Mouse (Mus musculus) ovary, postnatal 10 days (tissue): ENCODE data around the gene Plekho1.
A peak's percentile ranks its signal among the peaks of the same experiment; 100 is the strongest.
"Not testable (repeated sequence)": the region's sequence is repeated elsewhere in the genome, so short reads cannot be mapped to it uniquely, and the experiment has no call there.

Experiments
- DNase-seq: peaks from one replicate; pipeline ENCODE4 v3.0.0; 2022; ENCODE audit warnings: low spot score

Plekho1 gene

DNA sequence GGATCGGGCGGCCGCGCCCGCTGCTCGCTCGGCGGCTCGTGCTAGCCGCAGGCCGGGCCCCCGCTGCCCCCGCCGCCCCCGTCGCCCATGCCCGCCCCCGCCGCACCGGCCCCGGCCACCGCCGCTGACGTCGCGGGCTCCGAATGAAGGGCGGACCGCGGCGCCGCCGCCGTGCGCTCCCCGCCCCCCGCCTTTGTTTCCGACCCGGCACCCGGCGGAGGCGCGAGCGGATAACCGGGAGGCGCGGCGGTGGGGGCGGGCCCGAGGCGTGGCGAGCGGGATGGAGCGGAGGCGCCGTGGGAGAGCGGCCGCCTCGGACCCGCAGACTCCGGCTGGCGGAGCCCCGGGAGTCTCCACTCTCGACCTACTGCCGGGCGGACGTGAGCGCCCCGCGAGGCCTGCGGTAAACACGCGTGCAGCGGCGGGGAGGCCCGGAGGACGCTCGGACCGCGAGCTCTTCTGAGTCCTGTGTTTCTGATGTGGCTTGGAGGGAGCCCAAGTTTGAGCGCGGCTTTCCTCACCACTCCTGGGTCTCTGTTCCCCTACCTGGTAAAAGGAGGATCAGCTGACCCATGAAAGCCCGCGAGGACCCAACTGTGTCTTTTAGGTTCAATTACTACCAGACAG lies at the start of gene Plekho1:
Gene Plekho1, minus strand, starts transcription at position 200 of the 627 bp plus-strand sequence.
- DNase-seq, result peak; percentile 24

DNA sequence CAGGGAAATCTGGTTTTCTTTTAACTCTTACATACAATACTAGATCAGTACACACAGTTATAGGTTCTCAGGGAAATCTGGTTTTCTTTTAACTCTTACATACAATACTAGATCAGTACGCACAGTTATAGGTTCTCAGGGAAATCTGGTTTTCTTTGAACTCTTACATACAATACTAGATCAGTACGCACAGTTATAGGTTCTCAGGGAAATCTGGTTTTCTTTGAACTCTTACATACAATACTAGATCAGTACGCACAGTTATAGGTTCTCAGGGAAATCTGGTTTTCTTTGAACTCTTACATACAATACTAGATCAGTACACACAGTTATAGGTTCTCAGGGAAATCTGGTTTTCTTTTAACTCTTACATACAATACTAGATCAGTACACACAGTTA lies 48.8 kb upstream of the Plekho1 start:
- not testable (repeated sequence) for DNase-seq

DNA sequence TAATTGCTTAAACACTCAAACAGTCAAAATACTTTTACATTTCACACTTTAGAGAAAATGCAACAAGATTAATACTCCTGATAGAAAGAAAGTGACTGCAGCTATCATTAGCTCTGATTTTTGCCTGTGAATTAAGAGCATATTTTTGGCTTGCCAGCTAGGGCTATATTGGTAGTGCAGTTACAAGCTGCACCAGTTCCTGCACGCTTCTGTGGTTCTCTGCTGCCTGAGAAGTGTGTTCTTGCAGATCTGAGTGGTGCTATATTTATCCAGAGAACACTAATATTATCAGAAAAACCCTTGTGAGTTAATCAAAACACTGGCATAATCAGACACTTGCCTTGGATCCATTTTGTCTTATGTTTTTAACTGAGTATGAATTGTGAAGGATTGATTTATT lies 47.3 kb upstream of the Plekho1 start:
- no peak for DNase-seq

DNA sequence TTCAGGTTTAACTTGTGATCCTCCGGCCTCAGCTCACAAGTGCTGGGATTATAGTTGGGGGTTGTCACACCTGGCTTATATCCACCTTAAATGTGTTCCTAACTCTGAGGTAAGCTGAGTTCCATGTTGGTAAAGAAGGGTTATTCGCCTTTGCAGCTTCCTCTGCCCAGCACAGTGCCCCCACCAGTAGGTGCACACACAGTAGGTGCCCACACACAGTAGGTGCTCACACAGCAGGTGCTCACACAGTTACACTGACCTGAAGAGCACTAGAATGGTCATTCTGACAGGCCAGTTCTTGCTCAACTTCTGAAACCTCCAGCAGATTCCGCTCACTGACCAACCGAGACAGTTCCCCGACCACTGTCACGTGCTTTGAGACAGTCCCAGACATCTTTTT lies 45.3 kb upstream of the Plekho1 start:
- DNase-seq, result no peak

DNA sequence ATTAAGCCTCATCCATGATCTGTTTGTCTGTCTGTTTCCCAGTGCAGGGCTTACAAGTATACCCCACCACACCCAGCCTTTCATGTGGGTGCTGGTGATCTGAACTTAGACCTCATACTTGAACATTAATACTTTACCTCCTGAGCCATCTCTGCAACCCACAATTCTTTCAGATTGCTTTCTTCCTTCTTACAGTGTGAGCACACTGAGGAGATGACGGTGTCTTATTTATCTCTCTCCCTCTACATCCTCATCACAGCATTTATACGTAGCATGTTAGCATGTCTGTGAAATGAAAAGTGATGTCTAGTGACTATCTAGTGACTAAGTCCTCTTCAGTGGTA lies 44.8 kb upstream of the Plekho1 start:
- no peak for DNase-seq

DNA sequence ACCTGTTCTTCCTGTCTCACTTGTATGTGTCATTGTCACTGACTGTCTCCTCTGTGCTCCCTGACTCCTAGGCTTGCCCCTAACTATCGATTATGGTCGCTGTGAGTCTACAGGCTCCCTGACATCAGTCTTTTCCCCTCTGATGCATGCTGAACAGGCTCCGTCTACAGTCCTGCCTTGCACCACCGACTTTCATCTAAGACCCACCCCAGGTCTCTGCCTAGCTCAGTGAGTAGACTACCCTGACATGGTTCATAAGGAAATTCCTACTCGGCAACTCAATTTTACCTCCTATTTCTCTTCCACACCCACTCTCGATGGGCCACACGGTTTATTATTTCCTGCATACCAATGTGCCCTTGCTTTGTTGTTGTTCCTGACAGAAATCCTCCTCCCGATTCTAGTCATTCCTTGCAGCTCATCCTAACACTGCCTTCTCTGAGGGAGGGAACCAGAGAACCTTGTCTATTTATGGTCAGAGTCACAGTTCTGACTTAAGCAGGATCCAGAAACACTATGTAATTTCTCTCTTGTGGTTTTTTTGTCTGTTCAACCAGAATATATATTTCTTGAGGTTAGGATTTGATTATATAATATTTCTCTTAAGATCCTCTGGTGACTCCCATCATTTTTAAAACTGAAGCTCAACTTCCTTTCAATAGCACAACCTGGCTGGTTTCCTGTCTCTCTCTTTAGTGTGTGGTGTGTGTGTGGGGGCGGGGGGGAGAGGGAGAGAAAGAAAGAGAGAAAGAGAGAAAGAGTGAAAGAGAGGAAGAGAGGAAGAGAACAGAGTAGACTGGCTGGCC lies 44.3 kb upstream of the Plekho1 start:
- no peak for DNase-seq

DNA sequence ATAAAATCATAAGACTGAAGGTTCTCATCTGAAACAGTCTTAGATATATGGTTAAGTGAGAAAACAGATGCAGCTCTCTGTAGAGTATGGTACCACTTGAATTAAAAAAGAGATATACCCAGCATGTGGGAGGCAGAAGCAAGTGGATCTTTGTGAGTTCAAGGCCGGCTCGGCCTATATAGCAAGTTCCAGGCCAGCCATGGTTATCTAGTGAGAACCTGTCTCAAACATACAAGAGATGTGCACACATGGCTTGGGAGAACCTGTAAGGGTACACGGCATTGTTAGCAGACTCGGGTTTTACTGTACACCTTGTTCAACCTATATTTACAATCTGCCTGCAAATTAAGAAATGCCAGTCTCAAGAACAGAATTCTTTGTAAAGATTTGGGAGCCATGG lies 43.0 kb upstream of the Plekho1 start:
- DNase-seq, result no peak

DNA sequence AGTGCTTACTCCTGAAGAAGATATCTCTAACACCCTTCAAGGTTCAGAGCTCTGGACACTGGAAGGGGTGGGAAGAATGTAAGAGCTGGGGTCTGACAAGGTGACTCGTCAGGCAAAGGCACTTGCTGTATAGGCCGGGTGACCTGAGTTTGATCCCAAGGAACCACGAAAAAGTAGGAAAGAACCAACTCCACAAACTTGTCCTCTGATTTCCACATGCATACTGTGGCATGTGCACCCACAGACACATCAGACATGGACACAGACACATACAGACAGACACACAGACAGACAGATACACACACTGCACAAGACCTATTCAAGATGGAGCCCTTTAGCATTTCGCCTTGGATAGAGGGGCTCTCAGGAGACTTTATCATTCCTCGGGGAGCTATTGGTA lies 42.4 kb upstream of the Plekho1 start:
- no peak for DNase-seq

DNA sequence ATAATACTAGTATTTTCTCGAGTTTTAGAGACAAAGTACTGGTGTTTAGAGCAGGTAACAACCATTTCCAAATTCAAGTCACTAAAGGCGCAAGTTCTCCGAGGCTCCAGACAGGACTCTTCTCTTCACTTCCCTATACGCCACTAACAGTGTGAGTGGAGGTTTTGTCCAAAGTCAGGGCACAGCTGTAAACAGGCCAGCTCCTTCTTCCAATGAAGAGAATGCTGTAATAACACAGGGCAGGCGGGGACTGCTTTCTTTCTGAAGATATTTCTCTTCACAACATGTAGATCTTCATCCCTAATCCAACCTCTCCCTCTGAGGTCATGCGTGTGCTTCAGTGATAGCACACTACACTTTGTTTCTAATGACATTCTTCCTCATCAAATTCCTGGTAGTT lies 41.0 kb upstream of the Plekho1 start:
- DNase-seq, result no peak

DNA sequence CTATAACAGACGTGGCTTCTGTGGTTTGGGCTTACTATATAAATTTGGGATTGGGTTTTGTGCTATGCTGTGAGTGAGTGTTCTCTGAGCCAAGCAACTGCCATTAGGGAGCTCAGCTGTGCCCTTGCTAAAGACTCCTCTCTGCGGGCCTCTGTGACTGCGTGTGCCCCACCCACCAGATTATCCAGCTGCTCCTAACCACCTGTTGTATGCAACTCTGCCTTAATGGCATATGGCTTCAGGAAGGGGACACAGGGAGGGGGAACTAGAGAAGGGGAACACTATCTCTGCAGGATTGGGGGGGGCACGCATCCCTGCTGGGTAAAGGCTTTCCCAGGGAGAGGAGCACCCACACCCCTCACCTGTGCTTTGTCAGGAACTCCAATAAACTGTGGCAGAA lies 37.2 kb upstream of the Plekho1 start:
- no peak for DNase-seq

DNA sequence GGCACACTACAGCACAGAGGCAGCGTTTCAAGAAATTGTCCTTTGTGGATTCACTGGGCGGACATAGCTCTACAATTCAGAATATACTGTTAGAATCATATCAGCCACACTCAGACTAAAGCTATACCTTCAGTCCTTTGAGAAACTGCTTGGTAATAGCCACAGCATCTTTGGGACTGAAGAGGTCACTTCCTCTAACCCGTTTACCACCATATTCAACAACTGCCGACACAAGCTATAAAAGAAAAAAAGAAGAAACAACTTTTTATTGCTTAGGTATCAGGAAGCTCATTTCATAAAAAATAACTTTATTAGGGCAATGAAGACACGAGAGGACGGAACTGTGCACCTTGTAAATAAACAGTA lies 36.8 kb upstream of the Plekho1 start:
- no peak for DNase-seq

DNA sequence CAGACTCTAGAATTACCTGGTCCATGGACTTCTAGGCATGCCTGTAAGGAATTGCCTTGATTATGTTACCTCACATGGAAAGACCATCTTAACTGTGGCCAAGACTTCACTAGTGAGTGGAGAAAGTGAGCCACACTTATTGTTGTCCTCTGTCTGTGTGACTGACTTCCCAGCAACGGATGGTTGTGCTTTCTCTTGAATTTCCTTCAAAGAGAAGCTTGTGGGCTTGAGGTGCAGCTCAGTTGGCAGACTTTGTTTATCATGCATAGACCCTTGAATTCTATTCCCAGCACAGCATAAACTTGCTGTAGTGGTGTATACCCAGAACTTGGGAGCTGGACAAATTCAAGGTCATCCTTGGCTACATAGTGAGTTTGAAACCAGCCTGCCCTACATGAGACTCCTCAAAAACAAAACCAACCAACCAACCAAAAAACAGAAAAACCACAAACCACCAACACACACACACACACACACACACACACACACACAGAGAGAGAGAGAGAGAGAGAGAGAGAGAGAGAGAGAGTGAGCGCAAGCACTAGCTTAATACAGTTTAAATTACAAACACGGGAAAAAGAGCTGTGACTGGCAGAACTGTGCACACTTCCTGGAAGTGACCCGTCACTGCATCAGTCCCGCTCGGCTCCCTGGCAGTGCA lies 36.3 kb upstream of the Plekho1 start:
- no peak for DNase-seq

DNA sequence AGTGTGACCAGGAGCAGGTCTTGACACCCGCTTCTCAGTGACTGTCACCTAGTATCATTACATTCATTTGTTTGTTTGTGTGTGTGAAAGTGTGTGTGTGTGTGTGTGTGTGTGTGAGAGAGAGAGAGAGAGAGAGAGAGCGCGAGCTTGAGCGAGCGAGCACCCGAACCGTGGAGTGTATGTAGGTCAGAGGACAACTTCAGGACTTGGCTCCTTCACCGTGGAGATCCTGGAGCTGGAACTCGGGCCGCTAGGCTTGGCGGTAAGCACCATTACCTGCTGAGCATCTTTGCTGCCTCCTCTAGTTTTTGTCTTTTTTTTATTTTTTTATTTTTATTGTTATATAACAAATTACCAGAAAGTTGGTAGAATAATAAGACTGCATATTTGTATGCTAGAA lies 34.0 kb upstream of the Plekho1 start:
- no peak for DNase-seq

DNA sequence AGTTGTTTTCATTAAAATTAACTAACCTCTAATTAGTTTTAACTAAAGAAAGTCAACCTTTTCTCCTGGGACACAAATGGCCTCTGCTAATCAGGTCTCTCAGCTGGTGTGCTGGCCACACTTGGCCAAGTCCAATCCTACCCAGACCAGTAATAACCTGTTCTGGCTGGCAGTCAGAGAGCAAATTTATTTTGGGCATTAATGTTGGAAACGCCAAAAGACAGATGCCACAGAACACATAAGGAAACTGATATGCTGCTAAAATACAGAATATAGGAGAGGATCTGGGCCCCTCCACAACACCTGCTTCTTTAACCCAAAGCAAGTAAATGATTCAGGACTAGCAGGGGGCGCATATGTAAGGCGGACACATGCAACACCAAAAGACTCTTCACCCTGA lies 33.5 kb upstream of the Plekho1 start:
- DNase-seq, result no peak

DNA sequence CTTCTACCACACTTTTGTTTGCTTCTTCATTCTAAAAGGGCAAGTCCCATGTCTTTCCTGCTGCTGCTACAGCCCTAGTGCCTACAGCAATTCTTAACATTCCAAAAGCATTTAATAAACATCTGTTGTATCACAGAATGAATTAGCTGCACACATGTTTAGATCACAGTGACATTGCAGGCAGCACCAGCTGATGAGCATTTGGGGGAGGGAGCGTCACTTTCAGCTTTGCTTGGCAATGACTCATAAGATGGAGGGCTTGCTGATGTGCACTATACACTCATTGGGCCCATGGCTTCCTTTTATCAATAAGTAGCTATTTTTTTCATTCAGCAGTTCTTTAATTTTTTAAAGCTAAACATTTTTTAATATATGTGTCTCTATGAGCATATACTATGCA lies 32.1 kb upstream of the Plekho1 start:
- DNase-seq, result no peak

DNA sequence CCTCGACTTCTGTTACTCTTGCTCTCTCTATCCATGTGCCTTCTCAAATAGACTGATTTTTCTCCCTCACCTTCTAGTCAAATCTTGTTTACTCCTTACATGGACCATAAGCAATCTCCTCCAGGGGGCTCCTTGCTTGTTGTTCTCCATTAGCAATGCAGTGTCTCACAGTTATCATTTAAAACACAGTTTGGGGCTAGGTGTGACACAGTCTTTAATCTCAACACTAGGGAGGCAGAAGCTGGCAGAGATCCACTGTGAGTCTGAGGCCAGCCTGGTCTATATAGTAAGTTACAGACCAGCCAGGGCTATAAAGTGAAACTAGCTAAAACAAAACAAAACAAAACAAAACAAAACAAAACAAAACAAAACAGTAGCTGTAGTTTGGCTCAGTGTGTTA lies 31.3 kb upstream of the Plekho1 start:
- no peak for DNase-seq

DNA sequence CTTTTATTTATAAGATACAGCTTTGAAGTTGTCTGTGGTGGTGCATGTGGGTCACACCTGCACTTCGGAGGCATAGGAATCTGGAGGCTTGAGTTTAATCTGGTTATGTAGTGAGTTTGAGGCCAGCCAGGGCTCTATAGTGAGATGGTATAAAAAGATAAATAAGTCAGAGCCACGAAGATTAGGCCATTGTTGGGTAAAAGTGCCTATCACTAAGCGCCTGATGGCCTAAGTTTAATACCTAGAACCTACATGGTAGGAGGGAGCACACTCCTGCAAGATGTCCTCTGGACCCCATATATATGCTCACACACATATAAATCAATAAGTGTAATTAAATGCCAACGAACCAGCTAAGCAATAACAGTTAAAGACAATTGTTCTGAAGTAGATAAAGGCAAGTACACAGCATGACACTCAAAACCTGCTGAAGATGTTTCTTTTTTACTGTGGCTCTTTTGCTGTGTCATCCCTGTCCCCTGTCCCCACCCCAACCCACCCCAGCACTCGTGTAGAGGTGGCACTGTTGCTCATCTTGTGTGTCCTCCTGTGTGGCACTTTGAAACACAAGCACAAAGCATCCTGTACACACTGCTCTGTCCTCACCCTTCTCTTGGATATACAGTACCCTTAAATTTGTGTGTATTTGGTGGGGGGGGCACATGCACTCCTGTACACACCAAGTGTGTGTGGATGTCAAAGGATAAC lies 25.8 kb upstream of the Plekho1 start:
- DNase-seq, result no peak

DNA sequence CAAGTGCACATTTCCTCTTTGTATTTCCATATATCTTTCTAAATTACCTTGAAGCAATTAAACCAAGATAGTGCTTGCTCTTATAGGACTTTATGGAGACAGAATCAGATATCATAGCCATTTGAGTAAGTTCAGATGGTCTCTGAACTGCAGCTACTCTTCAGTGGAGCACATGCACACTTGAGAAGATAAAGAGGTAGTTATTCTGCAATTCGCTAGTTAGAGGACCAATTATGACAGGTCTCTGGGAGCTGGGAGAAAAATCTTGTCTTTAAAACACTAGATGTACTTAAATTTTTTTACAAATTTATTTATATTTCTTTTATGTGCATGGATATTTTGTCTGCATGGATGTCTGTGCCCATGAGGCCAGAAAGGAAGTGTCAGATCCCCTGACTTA lies 24.9 kb upstream of the Plekho1 start:
- no peak for DNase-seq

DNA sequence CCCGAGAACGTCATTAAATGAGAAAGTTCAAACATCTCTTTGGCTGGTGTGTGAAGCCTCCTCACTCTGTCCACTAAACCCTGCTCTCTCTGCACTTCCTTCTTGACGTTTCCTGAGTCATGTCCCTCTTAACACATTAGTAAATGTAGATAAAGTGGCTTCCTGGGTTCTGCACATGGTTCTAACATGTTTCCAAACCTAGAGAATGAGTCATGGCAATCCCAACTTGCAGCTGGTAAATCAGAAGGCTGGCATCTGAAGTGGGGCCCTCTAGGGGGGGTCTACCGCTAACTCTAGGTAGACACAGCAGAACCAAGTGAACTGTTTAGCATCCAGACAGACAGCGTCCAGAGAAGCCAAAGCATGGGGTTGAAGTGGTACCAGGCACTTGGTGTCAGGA lies 21.7 kb upstream of the Plekho1 start:
- DNase-seq, result no peak

DNA sequence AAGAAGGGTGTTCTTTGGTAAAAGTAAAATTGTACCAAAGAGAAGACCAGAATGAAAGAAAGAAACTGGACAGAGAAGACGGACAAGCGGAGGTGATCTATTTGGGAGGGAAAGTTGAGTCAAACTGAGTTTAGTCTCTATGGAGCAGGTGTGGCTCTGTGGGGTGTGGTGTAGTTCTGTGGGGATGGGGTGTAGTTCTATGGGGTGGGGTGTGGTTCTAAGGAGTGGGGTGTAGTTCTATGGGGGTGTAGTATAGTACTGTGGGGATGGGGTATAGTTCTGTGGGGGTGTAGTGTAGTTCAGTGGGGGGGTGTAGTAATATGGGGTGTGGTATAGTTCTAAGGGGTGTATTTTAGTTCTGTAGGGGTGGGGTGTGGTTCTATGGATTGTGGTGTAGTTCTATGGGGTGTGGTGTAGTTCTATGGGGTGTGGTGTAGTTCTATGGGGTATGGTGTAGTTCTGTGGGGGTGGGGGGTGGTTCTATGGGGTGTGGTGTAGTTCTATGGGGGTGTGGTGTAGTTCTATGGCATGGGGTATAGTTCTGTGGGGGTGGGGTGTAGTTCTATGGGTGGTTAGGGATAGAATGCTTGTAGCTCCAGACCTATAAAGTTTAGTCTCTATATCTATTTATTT lies 20.6 kb upstream of the Plekho1 start:
- DNase-seq, result no peak

DNA sequence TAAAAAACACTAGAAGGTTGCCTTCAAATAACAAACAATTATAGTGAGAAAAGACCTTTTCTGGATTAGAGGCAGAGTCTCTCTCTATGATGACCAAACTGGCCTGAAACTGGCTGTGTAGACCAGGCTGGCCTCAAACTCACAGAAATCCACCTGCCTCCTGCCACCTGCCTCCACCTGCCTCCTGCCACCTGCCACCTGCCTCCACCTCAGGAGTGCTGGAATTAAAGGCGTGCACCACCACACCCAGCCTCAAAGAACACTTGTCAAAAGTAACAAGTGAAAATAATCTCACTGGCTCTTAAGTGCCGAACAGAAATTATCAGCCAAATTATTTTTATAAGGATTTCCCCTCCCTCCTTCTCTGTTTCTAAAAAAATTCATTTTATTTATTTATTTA lies 19.9 kb upstream of the Plekho1 start:
- no peak for DNase-seq

DNA sequence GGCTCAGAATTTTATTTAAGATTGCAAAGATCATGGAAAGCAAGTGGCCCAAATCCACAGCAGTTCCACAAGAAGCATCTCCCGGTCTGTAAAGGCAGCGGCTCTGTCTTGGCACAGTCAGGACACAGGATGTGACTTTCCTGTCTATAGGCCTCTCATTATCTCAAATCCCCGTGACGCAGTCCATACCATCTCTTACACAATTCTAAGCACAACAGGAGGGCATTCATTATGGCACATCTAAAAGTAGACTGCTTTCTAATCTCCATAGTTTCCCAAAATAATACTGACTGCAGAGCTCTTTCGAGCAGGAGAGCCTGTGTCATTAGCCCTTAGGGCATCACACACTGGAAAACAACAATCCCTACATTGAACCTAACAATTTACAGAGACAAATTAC lies 17.0 kb upstream of the Plekho1 start:
- no peak for DNase-seq

DNA sequence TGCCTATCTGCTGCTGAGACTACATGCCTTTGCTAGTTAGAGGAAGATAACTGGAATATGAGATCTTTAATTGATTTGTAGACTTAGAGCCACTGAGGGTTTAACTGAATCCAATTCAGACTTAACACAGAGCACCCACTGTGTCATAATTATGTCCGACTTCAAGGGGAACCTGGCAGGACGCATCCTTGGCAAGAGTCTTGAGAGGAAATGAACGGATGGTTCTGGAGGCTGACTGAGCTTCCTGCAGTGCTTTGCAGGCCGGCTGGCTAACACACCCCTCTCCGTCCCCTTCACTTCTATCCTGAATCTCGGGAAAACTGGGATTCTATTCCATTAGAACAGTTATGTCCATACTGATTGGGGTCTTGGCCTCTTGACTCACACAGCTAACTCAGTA lies 12.7 kb upstream of the Plekho1 start:
- DNase-seq, result no peak
